Mouse (Mus musculus) liver, adult 2 months (tissue): ENCODE data around the gene Pou2f3. TPM values are rescaled to one million over a fixed set of nuclear protein-coding genes. Genes with fewer than 3 reads are reported as not detected.
A peak's percentile ranks its signal among the peaks of the same experiment; 100 is the strongest.

ENCODE experiments used
- DNase-seq: peaks from one replicate; pipeline ENCODE4 v3.0.0-alpha.2; 2011; ENCODE audit warnings: low read depth, low spot score; ENCODE audit errors: extremely low read depth
- H3K27ac ChIP-seq: fragments of 200-500 bp; replicated peaks from 2 replicates; pipeline ENCODE4 v1.5.1; 2012; ENCODE audit warnings: low read depth, mild to moderate bottlenecking, control low read depth, inconsistent platforms, low read length; ENCODE audit not compliant: insufficient read depth
- H3K27me3 ChIP-seq: fragments of 200-500 bp; 2 replicates; pipeline ENCODE4 v1.6.1; 2012; ENCODE audit warnings: mild to moderate bottlenecking, moderate library complexity, low read length, inconsistent platforms; ENCODE audit not compliant: control insufficient read depth, insufficient read depth
- H3K36me3 ChIP-seq: fragments of 200-500 bp; 2 replicates; pipeline ENCODE4 v1.6.1; 2012; ENCODE audit warnings: low read length, inconsistent platforms; ENCODE audit not compliant: control insufficient read depth, insufficient read depth
- H3K4me1 ChIP-seq: fragments of 200-500 bp; 2 replicates; pipeline ENCODE4 v1.6.1; 2011; ENCODE audit warnings: low read length; ENCODE audit not compliant: control insufficient read depth, insufficient read depth
- H3K4me3 ChIP-seq: fragments of 200-500 bp; 2 replicates; pipeline ENCODE4 v1.5.1; 2011; ENCODE audit warnings: low read depth, mild to moderate bottlenecking, control low read depth, low read length, moderate library complexity; ENCODE audit not compliant: insufficient read depth
- H3K79me2 ChIP-seq: fragments of 200-500 bp; 2 replicates; pipeline ENCODE4 v1.6.1; 2012; ENCODE audit warnings: inconsistent platforms, mild to moderate bottlenecking, low read length, moderate library complexity; ENCODE audit not compliant: control insufficient read depth, insufficient read depth
- H3K9ac ChIP-seq: fragments of 200-500 bp; 2 replicates; pipeline ENCODE4 v1.6.1; 2012; ENCODE audit warnings: low read depth, mild to moderate bottlenecking, control low read depth, inconsistent platforms, low read length
- CTCF ChIP-seq: fragments of 200-500 bp; IDR thresholded peaks from 2 replicates; pipeline ENCODE4 v1.5.1; 2011; ENCODE audit warnings: low read depth, low read length, control low read depth
- POLR2A ChIP-seq: fragments of 200-500 bp; IDR thresholded peaks from 2 replicates; pipeline ENCODE4 v1.6.1; 2011; ENCODE audit warnings: low read length, control low read depth; ENCODE audit not compliant: insufficient read depth; ENCODE audit errors: extremely low read depth
- WGBS: fragments of 180-500 bp; shearing (Covaris S2); methylation state at CpG from one replicate; pipeline ENCODE4 v1.1.7; 2018; 5-methylcytosine and 5-hydroxymethylcytosine counted together
- polyA plus RNA-seq: library from polyadenylated mRNA; depleted of rRNA; stranded (reverse); fragments of >200 nt; gene quantifications from 2 replicates; pipeline ENCODE4 v1.2.3, GENCODE M21; 2012
- total RNA-seq: library from RNA; depleted of rRNA; stranded (reverse); fragments of >200 nt; gene quantifications from 2 replicates; pipeline ENCODE4 v1.2.3, GENCODE M21; 2014

The Pou2f3 gene
- total and polyA plus RNA-seq, 2 experiments: not detected

GRCm38 (mm10) chr9:43179614-43180013 is 30.6 kb downstream of the Pou2f3 start:
- no peak for TF ChIP-seq POLR2A
- TF ChIP-seq CTCF: no peak
- Histone ChIP-seq H3K27me3 (no peaks in the 10 kb centered on the region), H3K36me3 (no peaks in the 10 kb centered on the region), H3K4me3 (no peak overlapping the region), H3K79me2 (no peaks in the 10 kb centered on the region), H3K27ac (no peak overlapping the region), H3K4me1 (no peaks in the 10 kb centered on the region), H3K9ac (no peak overlapping the region)
- peak; percentile 6 for DNase-seq
- 66% methylated on average over 5 of the region's 5 CpGs for WGBS

- Histone ChIP-seq H3K79me2 (no peaks in the 10 kb centered on the region), H3K27me3 (no peaks in the 10 kb centered on the region), H3K9ac (no peak overlapping the region), H3K36me3 (no peaks in the 10 kb centered on the region), H3K4me3 (no peak overlapping the region), H3K27ac (no peak overlapping the region), H3K4me1 (no peaks in the 10 kb centered on the region)
- TF ChIP-seq CTCF (no peak), POLR2A (no peak)
- no peak for DNase-seq
- 76% methylated on average over 7 of the region's 7 CpGs for WGBS
Observed at GRCm38 (mm10) chr9:43178172-43178571, 32.0 kb downstream of the Pou2f3 start.

GRCm38 (mm10) chr9:43167081-43167480 is 43.1 kb downstream of the Pou2f3 start:
- Histone ChIP-seq H3K36me3 (no peaks in the 10 kb centered on the region), H3K27ac (no peak overlapping the region), H3K4me3 (no peak overlapping the region), H3K4me1 (no peaks in the 10 kb centered on the region), H3K79me2 (no peaks in the 10 kb centered on the region), H3K9ac (no peak overlapping the region), H3K27me3 (no peaks in the 10 kb centered on the region)
- WGBS: 82% methylated on average over 8 of the region's 8 CpGs
- TF ChIP-seq CTCF (no peak), POLR2A (no peak)
- no peak for DNase-seq

GRCm38 (mm10) chr9:43166346-43166745 is 43.8 kb downstream of the Pou2f3 start:
- TF ChIP-seq CTCF (no peak), POLR2A (no peak)
- no peaks in the 10 kb centered on the region for H3K79me2 ChIP-seq
- no peak for DNase-seq
- no peaks in the 10 kb centered on the region for H3K27me3 ChIP-seq
- WGBS: 88% methylated on average over 6 of the region's 6 CpGs
- H3K9ac ChIP-seq: no peak overlapping the region
- no peaks in the 10 kb centered on the region for H3K36me3 ChIP-seq
- H3K4me1 ChIP-seq: no peaks in the 10 kb centered on the region
- no peak overlapping the region for H3K4me3 ChIP-seq
- no peak overlapping the region for H3K27ac ChIP-seq

- Histone ChIP-seq H3K36me3 (no peaks in the 10 kb centered on the region), H3K4me3 (no peak overlapping the region), H3K27me3 (no peaks in the 10 kb centered on the region), H3K4me1 (no peaks in the 10 kb centered on the region), H3K79me2 (no peaks in the 10 kb centered on the region), H3K27ac (no peak overlapping the region), H3K9ac (no peak overlapping the region)
- no peak for TF ChIP-seq POLR2A
- WGBS: 82% methylated on average over 6 of the region's 6 CpGs
- DNase-seq: no peak
Observed at GRCm38 (mm10) chr9:43155960-43156359, 54.2 kb downstream of the Pou2f3 start.

GRCm38 (mm10) chr9:43151779-43152178 is 58.4 kb downstream of the Pou2f3 start:
- DNase-seq: no peak
- no peaks in the 10 kb centered on the region for H3K36me3 ChIP-seq
- no peak overlapping the region for H3K9ac ChIP-seq
- no peak overlapping the region for H3K27ac ChIP-seq
- 32% methylated on average over 6 of the region's 6 CpGs for WGBS
- no peaks in the 10 kb centered on the region for H3K27me3 ChIP-seq
- no peak overlapping the region for H3K4me3 ChIP-seq
- H3K79me2 ChIP-seq: no peaks in the 10 kb centered on the region
- H3K4me1 ChIP-seq: no peaks in the 10 kb centered on the region
- no peak for TF ChIP-seq CTCF
- TF ChIP-seq POLR2A: no peak
